Mouse (Mus musculus) midbrain, embryonic 12.5 days (tissue): ENCODE measurements around the gene Hoxd8. TPM values are rescaled to one million over a fixed set of nuclear protein-coding genes. Genes with fewer than 3 reads are reported as not detected.

ENCODE experiments used
- ATAC-seq: fragments of 200-750 bp; cut with Nextera tagmentation; 2 replicates; pipeline ENCODE4 v1.8.0; 2017; ENCODE audit warnings: low read depth, moderate TSS enrichment, moderate library complexity; ENCODE audit not compliant: low FRiP score
- H3K27ac ChIP-seq: fragments of 300-500 bp; sonication (generic); replicated peaks from 2 replicates; pipeline ENCODE4 v1.5.1; 2016; ENCODE audit warnings: mild to moderate bottlenecking
- H3K27me3 ChIP-seq: fragments of 300-500 bp; sonication (generic); 2 replicates; pipeline ENCODE4 v1.6.1; 2016; ENCODE audit warnings: mild to moderate bottlenecking
- H3K36me3 ChIP-seq: fragments of 300-500 bp; sonication (generic); 2 replicates; pipeline ENCODE4 v1.6.1; 2016
- H3K4me1 ChIP-seq: fragments of 300-500 bp; sonication (generic); 2 replicates; pipeline ENCODE4 v1.6.1; 2016
- H3K4me2 ChIP-seq: fragments of 300-500 bp; sonication (generic); replicated peaks from 2 replicates; pipeline ENCODE4 v1.6.1; 2016; ENCODE audit warnings: mild to moderate bottlenecking, moderate library complexity
- H3K4me3 ChIP-seq: fragments of 300-500 bp; sonication (generic); 2 replicates; pipeline ENCODE4 v1.5.1; 2016; ENCODE audit warnings: mild to moderate bottlenecking
- H3K9ac ChIP-seq: fragments of 300-500 bp; sonication (generic); replicated peaks from 2 replicates; pipeline ENCODE4 v1.6.1; 2016; ENCODE audit warnings: mild to moderate bottlenecking, moderate library complexity
- H3K9me3 ChIP-seq: fragments of 300-500 bp; sonication (generic); 2 replicates; pipeline ENCODE4 v1.6.1; 2016; ENCODE audit warnings: mild to moderate bottlenecking
- WGBS: fragments of 180-500 bp; shearing (Covaris S2); methylation state at CpG from one replicate; pipeline ENCODE4 v1.1.7; 2016; 5-methylcytosine and 5-hydroxymethylcytosine counted together
- polyA plus RNA-seq: library from polyadenylated mRNA; unstranded; fragments of >200 nt; fragmentation: Nextera tagmentation; extraction: Ambion mirVana; gene quantifications from 2 replicates; pipeline ENCODE4 v1.2.1, GENCODE M21; 2016

The Hoxd8 gene
- polyA plus RNA-seq, 1 experiment from 2014 or later: 0.15 TPM

GRCm38 (mm10) chr2:74715504-74716241 lies 11.3 kb downstream of the Hoxd8 start:
- Histone ChIP-seq H3K4me1 (peaks cover 10% of the 10 kb centered on the region), H3K36me3 (no peaks in the 10 kb centered on the region), H3K27me3 (peaks cover 99% of the 10 kb centered on the region), H3K9ac (no peak overlapping the region), H3K4me3 (peak overlapping the region; percentile 18; the same call in 1 of the 2 replicates), H3K9me3 (no peaks in the 10 kb centered on the region), H3K27ac (no peak overlapping the region), H3K4me2 (peak overlapping the region; percentile 45)
- peak; percentile 79 for ATAC-seq
- WGBS: 3% methylated on average over 26 of the region's 26 CpGs

- no peak overlapping the region for H3K27ac ChIP-seq
- no peak for ATAC-seq
- no peak overlapping the region for H3K4me2 ChIP-seq
- no peak overlapping the region for H3K9ac ChIP-seq
- H3K9me3 ChIP-seq: no peaks in the 10 kb centered on the region
- no peaks in the 10 kb centered on the region for H3K36me3 ChIP-seq
- WGBS: 5% methylated on average over 2 of the region's 2 CpGs
- peaks cover 100% of the 10 kb centered on the region for H3K27me3 ChIP-seq
- no peak overlapping the region for H3K4me3 ChIP-seq
- peaks cover 4% of the 10 kb centered on the region; the same call in 1 of the 2 replicates for H3K4me1 ChIP-seq
Measured at GRCm38 (mm10) chr2:74720384-74720783, 16.0 kb downstream of the Hoxd8 start.

GRCm38 (mm10) chr2:74720955-74721491 lies 16.6 kb downstream of the Hoxd8 start:
- H3K4me2 ChIP-seq: no peak overlapping the region
- H3K9me3 ChIP-seq: no peaks in the 10 kb centered on the region
- H3K36me3 ChIP-seq: no peaks in the 10 kb centered on the region
- no peak overlapping the region for H3K27ac ChIP-seq
- H3K4me3 ChIP-seq: no peak overlapping the region
- WGBS: 0% methylated on average over 5 of the region's 5 CpGs
- peaks cover 100% of the 10 kb centered on the region for H3K27me3 ChIP-seq
- H3K9ac ChIP-seq: no peak overlapping the region
- ATAC-seq: no peak
- H3K4me1 ChIP-seq: peaks cover 1% of the 10 kb centered on the region; the same call in 1 of the 2 replicates

DNA sequence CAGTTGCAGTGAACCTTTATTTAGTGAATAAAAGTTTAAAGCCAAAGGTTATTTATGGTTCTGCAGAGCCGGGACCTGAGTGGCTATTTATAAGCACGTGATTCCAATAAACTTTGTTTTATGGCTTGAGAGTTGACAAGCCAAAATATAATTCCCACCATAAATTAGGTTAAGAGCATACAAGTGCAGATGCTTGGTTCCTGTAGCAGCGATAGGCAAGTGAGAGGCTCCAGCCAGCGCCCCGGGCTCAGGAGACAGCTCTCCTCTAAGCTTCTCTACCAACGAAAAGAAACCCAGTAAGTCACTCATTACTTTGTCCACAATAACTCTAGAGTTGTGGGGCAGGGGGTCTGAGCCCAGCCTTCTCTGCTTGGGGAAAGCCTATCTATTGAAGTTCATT lies 17.5 kb downstream of the Hoxd8 start:
- Histone ChIP-seq H3K4me1 (no peaks in the 10 kb centered on the region), H3K9me3 (no peaks in the 10 kb centered on the region), H3K4me3 (no peak overlapping the region), H3K27me3 (peaks cover 100% of the 10 kb centered on the region), H3K36me3 (no peaks in the 10 kb centered on the region), H3K27ac (no peak overlapping the region), H3K4me2 (no peak overlapping the region), H3K9ac (no peak overlapping the region)
- 3% methylated on average over 6 of the region's 6 CpGs for WGBS
- ATAC-seq: no peak

DNA sequence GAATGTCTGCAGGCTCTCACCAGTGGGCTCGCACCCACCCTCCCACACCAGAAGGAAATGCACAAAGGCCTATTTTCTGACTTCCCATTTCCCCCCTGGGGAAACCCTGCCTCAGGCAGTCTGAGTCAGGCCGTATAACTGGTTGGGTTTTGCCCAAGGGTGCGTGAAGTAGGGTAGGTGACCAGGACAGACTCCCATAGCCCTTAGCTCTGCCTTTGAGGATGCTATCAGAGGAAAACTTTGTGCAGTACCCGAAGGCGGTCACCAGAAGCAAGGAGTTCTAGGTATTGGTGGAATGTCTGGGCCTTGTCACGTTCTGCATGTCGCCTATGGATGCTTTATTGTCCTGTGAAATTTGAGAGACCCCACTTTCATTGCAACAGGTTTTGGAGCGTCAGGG lies 18.5 kb downstream of the Hoxd8 start:
- Histone ChIP-seq H3K27me3 (peaks cover 100% of the 10 kb centered on the region), H3K9ac (no peak overlapping the region), H3K9me3 (no peaks in the 10 kb centered on the region), H3K27ac (no peak overlapping the region), H3K4me1 (0 out of 2 replicates have a peak, but pooled peaks cover 5% of the 10 kb centered on the region), H3K4me2 (no peak overlapping the region), H3K36me3 (no peaks in the 10 kb centered on the region), H3K4me3 (no peak overlapping the region)
- WGBS: 5% methylated on average over 8 of the region's 8 CpGs
- no peak for ATAC-seq

DNA sequence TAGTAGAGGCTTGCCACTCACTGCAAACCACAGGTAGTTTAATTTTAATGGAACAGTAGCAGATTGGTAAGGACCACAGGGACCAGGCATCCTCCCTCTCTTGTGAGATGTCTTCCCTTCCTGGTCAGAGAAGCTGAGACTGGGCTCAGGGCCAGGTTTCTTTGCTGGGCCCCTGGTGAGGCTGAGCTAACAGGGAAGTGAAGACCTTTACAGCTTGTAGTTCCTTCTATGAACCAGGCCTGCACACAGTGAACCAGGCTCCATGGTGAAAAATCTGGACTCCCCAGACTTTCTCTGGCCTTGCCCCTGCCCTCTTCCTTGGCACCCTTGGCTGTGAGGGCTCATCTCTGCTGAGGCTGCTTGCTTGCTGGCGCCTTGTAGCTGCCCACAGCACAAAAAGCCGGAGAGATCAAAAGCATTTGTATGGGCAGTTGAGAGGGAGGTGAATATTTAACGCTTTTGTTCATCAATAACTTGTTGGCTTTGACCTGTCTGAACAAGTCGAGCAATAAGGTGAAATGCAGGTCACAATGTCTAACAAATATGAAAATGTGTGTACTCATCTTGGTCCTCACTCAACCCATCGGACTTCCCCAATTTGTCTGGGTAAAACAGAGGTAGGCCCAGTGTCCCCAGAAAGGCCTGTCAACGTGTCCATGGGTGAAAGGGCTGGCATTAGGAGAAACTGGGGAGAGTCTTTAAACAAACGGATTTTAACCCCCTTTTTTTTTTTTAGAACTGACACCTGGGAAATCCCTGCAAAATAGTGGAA lies 20.0 kb downstream of the Hoxd8 start:
- Histone ChIP-seq H3K4me3 (no peak overlapping the region), H3K4me1 (0 out of 2 replicates have a peak, but pooled peaks cover 5% of the 10 kb centered on the region), H3K9ac (no peak overlapping the region), H3K9me3 (no peaks in the 10 kb centered on the region), H3K36me3 (no peaks in the 10 kb centered on the region), H3K27me3 (peaks cover 100% of the 10 kb centered on the region), H3K4me2 (no peak overlapping the region), H3K27ac (no peak overlapping the region)
- 6% methylated on average over 7 of the region's 7 CpGs for WGBS
- ATAC-seq: no peak

DNA sequence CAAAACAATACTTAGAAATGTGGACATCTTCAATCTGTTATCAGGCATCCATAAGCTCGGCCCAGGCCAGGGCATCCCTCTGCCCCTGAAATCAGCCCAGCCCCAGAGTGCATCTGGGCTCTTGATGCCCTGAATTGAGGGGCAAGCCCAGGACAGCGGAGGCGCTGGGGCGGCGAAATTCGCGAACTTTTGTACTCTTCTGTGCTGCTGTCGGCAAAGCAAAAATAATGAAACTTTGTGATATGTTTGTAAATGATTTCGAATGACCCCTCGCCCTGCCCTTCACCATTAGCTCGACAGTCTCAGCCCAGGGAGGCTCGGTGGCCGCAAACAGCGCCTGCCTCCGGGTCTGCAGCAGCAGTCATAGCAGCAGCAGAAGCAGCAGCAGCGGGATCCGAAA lies 20.8 kb downstream of the Hoxd8 start:
- no peak for ATAC-seq
- Histone ChIP-seq H3K27ac (no peak overlapping the region), H3K4me2 (no peak overlapping the region), H3K27me3 (peaks cover 99% of the 10 kb centered on the region), H3K4me3 (no peak overlapping the region), H3K36me3 (no peaks in the 10 kb centered on the region), H3K9ac (no peak overlapping the region), H3K4me1 (0 out of 2 replicates have a peak, but pooled peaks cover 5% of the 10 kb centered on the region), H3K9me3 (no peaks in the 10 kb centered on the region)
- 2% methylated on average over 17 of the region's 17 CpGs for WGBS

GRCm38 (mm10) chr2:74726551-74726950 lies 22.1 kb downstream of the Hoxd8 start, which contains the start of gene Gm28230:
Gm28230 (plus strand) TSS chr2:74726728.
- peak within 1 kb of the TSS; percentile 14; the same call in 1 of the 2 replicates for H3K4me2 ChIP-seq
- no peak within 1 kb of the TSS for H3K27ac ChIP-seq
- H3K9me3 ChIP-seq: no peaks in the 10 kb centered on the region
- H3K9ac ChIP-seq: no peak within 1 kb of the TSS
- 0 out of 2 replicates have a peak, but pooled peaks cover 5% of the 10 kb centered on the region for H3K4me1 ChIP-seq
- peak within 1 kb of the TSS; percentile 14; the same call in 1 of the 2 replicates for H3K4me3 ChIP-seq
- H3K27me3 ChIP-seq: peaks cover 99% of the 10 kb centered on the region
- no peak for ATAC-seq
- WGBS: 2% methylated on average over 5 of the region's 5 CpGs
- H3K36me3 ChIP-seq: no peaks in the 10 kb centered on the region

- Histone ChIP-seq H3K27me3 (peaks cover 99% of the 10 kb centered on the region), H3K9me3 (no peaks in the 10 kb centered on the region), H3K4me3 (peak overlapping the region; percentile 14; the same call in 1 of the 2 replicates), H3K27ac (no peak overlapping the region), H3K36me3 (no peaks in the 10 kb centered on the region), H3K4me2 (peak overlapping the region; percentile 14; the same call in 1 of the 2 replicates), H3K4me1 (0 out of 2 replicates have a peak, but pooled peaks cover 5% of the 10 kb centered on the region), H3K9ac (no peak overlapping the region)
- under 1% methylated on average over 43 of the region's 43 CpGs for WGBS
- ATAC-seq: no peak
Measured at GRCm38 (mm10) chr2:74726973-74727639, 22.7 kb downstream of the Hoxd8 start.

DNA sequence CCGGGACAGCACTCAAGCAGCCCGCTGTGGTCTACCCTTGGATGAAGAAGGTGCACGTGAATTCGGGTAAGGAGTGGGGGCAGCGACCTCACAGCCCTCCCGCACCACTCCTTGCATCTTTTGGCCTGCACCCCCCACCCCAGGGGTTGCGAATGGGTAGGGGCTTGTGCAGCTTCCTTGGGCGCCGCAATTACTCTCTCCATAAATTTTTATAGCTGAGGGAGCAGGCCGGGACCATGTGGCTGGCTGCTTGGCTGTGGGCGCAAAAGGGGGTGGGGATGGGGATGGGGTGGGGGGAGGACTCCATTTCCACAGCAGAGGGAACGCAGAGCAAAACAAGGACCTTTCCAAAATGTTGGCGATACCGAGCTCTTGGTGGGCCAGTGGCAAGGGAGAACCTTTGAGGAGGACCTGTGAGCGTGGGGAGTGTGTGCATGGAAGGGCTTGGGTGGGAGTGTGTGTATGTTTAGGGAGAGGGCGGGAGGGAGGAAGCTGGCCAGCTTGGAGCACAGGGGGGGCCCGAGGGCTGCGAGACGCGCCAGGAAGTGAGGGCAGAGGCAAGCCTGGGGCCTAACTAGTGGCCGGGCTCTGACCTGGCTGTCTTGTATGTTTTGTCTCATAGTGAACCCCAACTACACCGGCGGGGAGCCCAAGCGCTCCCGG lies 23.4 kb downstream of the Hoxd8 start:
- Histone ChIP-seq H3K9me3 (no peaks in the 10 kb centered on the region), H3K4me1 (peaks cover 9% of the 10 kb centered on the region; the same call in 1 of the 2 replicates), H3K9ac (no peak overlapping the region), H3K36me3 (no peaks in the 10 kb centered on the region), H3K27ac (no peak overlapping the region), H3K4me3 (peak overlapping the region; percentile 14; the same call in 1 of the 2 replicates), H3K4me2 (peak overlapping the region; percentile 14; the same call in 1 of the 2 replicates), H3K27me3 (peaks cover 99% of the 10 kb centered on the region)
- WGBS: 2% methylated on average over 25 of the region's 25 CpGs
- ATAC-seq: no peak

DNA sequence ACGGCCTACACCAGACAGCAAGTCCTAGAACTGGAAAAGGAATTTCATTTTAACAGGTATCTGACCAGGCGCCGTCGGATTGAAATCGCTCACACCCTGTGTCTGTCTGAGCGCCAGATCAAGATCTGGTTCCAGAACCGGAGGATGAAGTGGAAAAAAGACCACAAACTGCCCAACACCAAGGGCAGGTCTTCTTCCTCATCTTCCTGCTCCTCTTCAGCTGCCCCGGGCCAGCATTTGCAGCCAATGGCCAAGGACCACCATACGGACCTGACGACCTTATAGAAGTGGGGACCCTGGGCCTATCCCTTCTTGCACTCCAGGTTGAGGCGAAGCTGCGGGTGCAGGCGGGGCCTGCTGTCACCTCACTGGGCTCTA lies 23.9 kb downstream of the Hoxd8 start:
- Histone ChIP-seq H3K36me3 (no peaks in the 10 kb centered on the region), H3K4me1 (peaks cover 9% of the 10 kb centered on the region; the same call in 1 of the 2 replicates), H3K4me2 (no peak overlapping the region), H3K9ac (no peak overlapping the region), H3K9me3 (no peaks in the 10 kb centered on the region), H3K4me3 (no peak overlapping the region), H3K27ac (no peak overlapping the region), H3K27me3 (peaks cover 99% of the 10 kb centered on the region)
- ATAC-seq: no peak
- WGBS: 2% methylated on average over 13 of the region's 13 CpGs
